Mouse (Mus musculus): ENCODE measurements around the gene Prelid3b. TPM values are rescaled to one million over a fixed set of nuclear protein-coding genes. Genes with fewer than 3 reads are reported as not detected.

Gene Prelid3b
- total RNA-seq, 4 experiments from 2014 or later: 86.1 to 126 (median 107) TPM

GRCm38 (mm10) chr2:174424301-174425085, 48.4 kb downstream of the Prelid3b start:
- DNase-seq: no peak

DNA sequence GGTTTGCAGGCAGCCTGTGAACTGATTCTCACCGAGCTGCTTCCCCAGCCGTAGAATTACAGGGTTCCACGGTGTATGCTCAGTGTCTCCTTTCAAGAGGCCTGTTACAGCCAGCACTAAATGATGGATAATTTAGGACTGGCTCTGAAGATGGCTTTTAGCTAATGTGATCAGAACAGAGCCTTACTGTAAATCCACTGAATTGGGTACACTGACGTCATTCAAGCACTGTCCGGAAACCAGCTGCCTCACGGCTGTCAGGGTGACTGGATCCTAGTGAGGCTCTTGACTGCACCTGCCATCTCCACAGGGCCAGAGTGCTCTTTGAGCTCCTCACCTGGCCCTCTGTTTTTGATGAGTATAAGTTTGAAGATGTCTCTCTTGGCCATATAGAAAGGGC, 51.8 kb downstream of the Prelid3b start:
- no peak for DNase-seq

DNA sequence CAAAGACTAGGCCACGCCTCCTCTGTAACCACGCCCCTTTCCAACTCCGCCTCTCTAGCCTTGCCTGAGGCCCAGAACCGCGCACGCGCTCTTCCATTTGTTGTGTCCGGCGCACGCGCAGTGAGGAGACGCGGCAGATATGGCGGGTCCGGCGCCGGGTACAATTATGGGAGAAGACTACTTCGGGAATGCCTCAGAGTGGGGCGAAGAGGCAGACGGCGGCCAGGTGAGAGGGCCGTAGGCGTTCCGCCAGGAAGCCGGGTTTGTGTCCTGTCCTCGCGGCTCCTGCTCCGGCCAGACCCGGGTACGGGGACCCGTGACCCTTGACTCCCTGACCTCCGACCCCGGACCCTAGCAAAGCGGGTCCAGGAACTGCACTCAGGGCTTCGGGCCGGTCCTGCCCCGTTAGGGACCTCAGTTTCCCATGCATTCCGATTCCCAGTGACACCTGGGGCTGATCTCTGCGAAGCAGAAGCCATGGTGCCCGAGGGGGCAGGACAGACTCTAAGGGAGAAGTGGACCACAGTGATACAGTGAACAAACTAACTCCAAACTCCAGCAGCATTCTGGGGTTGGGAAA, 57.1 kb downstream of the Prelid3b start, which contains the start of gene Nelfcd:
Nelfcd (plus strand) TSS at position 74 of the 580 bp plus-strand sequence.
- peak; percentile 93 for DNase-seq

Other genes with a start within 250 kb of the Prelid3b start
- 1,000 to 10,000 TPM; 2,052 to 2,625 (median 2,313) TPM for gene Gnas, start 188.8 kb downstream of the Prelid3b start, total RNA-seq (2022)
- 1 to 10 TPM; 1.6 to 2.7 (median 2.3) TPM for gene Gm20721, start 126.4 kb downstream of the Prelid3b start, total RNA-seq (2022)
- gene Nelfcd, start 57.3 kb downstream of the Prelid3b start, total RNA-seq (2022): 10 to 100 TPM; 63.0 to 72.5 (median 65.3) TPM
- gene Ctsz, start 34.0 kb downstream of the Prelid3b start, total RNA-seq (2022): 100 to 1,000 TPM; 162 to 226 (median 178) TPM
- 1 to 10 TPM in 1 of 4 experiments, under 1 TPM in 3; 0.28 to 1.1 (median 0.76) TPM for gene Tubb1, start 22.4 kb downstream of the Prelid3b start, total RNA-seq (2022)
- gene Atp5e, start 9.0 kb downstream of the Prelid3b start, total RNA-seq (2022): 100 to 1,000 TPM; 372 to 569 (median 481) TPM
- gene Zfp831, start 170.5 kb upstream of the Prelid3b start, total RNA-seq (2022): under 1 TPM; 0.07 to 0.27 (median 0.14) TPM

Data from adrenal gland, adult 8-10 months (tissue).